Mouse (Mus musculus): ENCODE results near the gene Ccnl1. TPM values are rescaled to one million over a fixed set of nuclear protein-coding genes. Genes with fewer than 3 reads are reported as not detected.

Ccnl1 gene
- polyA plus RNA-seq, 1 experiment from 2014 or later = 107 TPM

DNA sequence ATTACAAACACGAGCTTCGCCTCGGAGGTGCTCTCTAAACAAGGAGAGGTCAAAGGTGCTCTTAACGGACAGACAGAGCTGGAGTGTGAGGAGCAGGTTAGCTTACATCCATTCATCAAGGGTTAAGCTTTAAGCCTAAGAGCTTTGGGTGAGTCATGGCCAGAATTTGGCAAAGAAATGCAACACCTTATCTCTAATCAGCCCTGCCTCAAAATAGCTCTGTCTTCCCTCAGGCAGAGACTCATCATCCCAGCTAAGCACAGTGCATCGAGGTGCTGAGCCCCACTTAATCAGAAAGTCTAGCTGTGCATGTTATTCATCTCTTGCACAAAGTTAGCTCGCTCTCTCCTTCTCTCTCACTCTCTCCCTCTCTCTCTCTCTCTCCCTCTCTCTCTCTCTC lies 53.3 kb downstream of the Ccnl1 start:
- H3K4me2 ChIP-seq = no peak overlapping the region
- H3K27ac ChIP-seq (ENCODE audit: low read depth, low read length) = no peak overlapping the region

DNA sequence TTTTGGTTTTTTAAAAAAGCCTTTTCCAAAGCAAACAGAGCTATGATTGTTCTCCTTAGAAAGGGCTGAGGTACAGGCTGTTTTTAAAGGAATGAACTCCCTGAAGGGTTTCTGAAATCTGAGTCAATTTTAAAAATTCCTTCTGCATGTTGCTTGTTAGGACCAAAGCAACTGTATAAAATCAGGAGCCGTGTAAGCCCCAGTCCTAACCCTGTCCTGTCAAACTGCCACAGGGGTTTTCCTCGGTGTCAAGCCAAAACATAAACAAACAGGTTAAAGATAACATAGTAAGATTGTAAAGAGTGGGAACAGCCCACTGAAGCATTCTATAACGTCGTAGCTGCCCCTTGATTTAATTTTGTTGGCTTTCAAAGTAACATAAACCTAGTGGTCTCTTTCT lies 53.9 kb downstream of the Ccnl1 start:
- no peak overlapping the region for H3K4me3 ChIP-seq (ENCODE audit: low read depth, low read length)
- H3K27me3 ChIP-seq (replicated peaks; ENCODE audit: control insufficient read depth, insufficient read depth, low read length) = no peaks in the 10 kb centered on the region
- no peaks in the 10 kb centered on the region for H3K9me3 ChIP-seq (ENCODE audit: control insufficient read depth, low read length)
- no peak for DNase-seq (ENCODE audit: low spot score)
- no peak overlapping the region for H3K9ac ChIP-seq (ENCODE audit: low read depth, low read length)
- ATAC-seq (replicated peaks; ENCODE audit: low FRiP score) = no peak
- H3K36me3 ChIP-seq (ENCODE audit: control insufficient read depth, insufficient read depth, low read length) = no peaks in the 10 kb centered on the region
- H3K4me1 ChIP-seq (replicated peaks; ENCODE audit: control insufficient read depth, insufficient read depth, low read length) = peaks cover 3% of the 10 kb centered on the region; the same call in 1 of the 2 replicates
- H3K27ac ChIP-seq (ENCODE audit: low read depth, low read length) = no peak overlapping the region; the same call in 1 of the 2 replicates
- WGBS = 19% methylated on average over 4 of the region's 4 CpGs
- no peak overlapping the region for H3K4me2 ChIP-seq

More for the DNA sequence above, 53.3 kb downstream of the Ccnl1 start:
- WGBS = 24% methylated on average over 6 of the region's 6 CpGs
- Histone ChIP-seq H3K9me3 (ENCODE audit: control insufficient read depth, low read length) (no peaks in the 10 kb centered on the region), H3K4me3 (ENCODE audit: low read depth, low read length) (no peak overlapping the region), H3K9ac (ENCODE audit: low read depth, low read length) (no peak overlapping the region), H3K36me3 (ENCODE audit: control insufficient read depth, insufficient read depth, low read length) (no peaks in the 10 kb centered on the region), H3K4me1 (replicated peaks; ENCODE audit: control insufficient read depth, insufficient read depth, low read length) (peaks cover 3% of the 10 kb centered on the region; the same call in 1 of the 2 replicates), H3K27me3 (replicated peaks; ENCODE audit: control insufficient read depth, insufficient read depth, low read length) (no peaks in the 10 kb centered on the region)
- ATAC-seq (replicated peaks; ENCODE audit: low FRiP score) = no peak
- DNase-seq (ENCODE audit: low spot score) = no peak

DNA sequence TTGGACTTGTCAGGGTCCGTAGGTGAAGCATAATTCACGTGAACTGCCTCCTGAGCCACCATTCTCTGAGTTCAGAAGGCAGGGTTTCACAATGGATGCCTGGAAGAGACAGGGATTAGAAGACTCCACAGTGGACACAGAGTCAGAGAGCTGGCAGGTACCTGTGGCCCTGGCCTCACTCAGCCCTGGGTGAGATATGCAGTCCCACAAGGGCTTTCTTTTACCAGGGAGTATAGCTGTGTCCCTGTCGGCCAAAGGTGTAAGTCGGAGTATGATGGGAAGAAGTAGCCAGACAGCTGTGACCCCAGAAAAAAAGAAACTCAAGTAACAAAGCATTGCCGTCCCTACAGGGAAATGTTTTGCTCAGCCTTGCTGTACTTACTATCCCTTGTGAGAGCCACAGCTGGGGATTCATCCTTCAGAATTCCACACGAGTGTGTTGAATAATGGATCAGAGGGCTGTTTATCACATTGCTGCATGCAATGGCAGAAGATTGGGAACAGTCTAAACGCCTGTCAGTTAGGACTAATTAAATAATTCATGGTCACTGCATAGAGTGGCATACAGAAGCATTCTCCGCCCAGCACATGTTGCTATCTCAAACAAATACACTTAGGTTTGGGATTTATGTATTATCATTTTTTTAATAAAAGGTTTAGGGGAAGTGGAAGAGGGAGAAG lies 59.3 kb downstream of the Ccnl1 start:
- ATAC-seq (replicated peaks; ENCODE audit: low FRiP score) = no peak
- Histone ChIP-seq H3K27ac (ENCODE audit: low read depth, low read length) (no peak overlapping the region), H3K4me2 (no peak overlapping the region), H3K36me3 (ENCODE audit: control insufficient read depth, insufficient read depth, low read length) (no peaks in the 10 kb centered on the region), H3K4me3 (ENCODE audit: low read depth, low read length) (no peak overlapping the region), H3K27me3 (replicated peaks; ENCODE audit: control insufficient read depth, insufficient read depth, low read length) (no peaks in the 10 kb centered on the region), H3K4me1 (replicated peaks; ENCODE audit: control insufficient read depth, insufficient read depth, low read length) (peaks cover 7% of the 10 kb centered on the region), H3K9ac (ENCODE audit: low read depth, low read length) (no peak overlapping the region), H3K9me3 (ENCODE audit: control insufficient read depth, low read length) (no peaks in the 10 kb centered on the region)
- DNase-seq (ENCODE audit: low spot score) = no peak
- WGBS = 70% methylated on average over 8 of the region's 8 CpGs

DNA sequence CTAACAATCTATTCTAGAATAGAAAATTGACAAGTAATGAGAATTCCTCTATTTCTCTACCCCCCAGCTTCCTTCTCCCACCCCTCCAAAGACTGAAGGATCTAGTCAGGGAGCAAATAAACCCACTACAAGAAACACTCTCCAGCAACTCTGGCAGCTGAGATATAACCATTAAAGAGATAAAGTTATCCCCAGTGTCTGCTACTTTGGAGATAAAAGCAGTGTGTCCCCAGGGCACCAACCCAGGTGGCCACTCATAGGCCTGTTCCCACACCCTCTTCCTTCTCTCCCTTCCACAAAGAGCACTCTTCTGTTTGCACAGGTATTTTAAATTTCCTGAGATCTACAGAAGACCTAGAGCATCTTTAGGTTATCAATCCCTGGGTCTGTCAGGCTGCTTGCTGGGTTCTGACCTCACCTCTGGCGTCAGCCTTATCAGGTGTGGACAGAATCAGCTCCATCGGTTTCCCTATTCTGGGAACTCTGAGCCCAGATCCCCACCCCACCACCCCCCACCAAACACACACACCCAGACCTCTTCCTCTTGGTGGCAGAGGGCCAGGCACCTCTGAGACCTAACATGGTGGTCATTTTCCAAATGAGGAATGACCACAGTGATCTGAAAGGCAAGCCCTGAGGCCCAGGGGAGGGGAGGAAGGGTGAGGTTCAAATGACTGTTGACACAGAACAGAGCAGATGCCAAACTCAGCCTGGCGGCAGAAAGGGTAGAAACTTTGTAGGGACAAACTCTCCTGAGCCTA lies 60.6 kb downstream of the Ccnl1 start:
- Histone ChIP-seq H3K9ac (ENCODE audit: low read depth, low read length) (no peak overlapping the region), H3K9me3 (ENCODE audit: control insufficient read depth, low read length) (0 out of 2 replicates have a peak, but pooled peaks cover 3% of the 10 kb centered on the region), H3K27ac (ENCODE audit: low read depth, low read length) (no peak overlapping the region), H3K36me3 (ENCODE audit: control insufficient read depth, insufficient read depth, low read length) (no peaks in the 10 kb centered on the region), H3K4me3 (ENCODE audit: low read depth, low read length) (no peak overlapping the region), H3K4me1 (replicated peaks; ENCODE audit: control insufficient read depth, insufficient read depth, low read length) (peaks cover 7% of the 10 kb centered on the region), H3K27me3 (replicated peaks; ENCODE audit: control insufficient read depth, insufficient read depth, low read length) (no peaks in the 10 kb centered on the region), H3K4me2 (peak overlapping the region; percentile 14; the same call in 1 of the 2 replicates)
- peak; percentile 79 for ATAC-seq (replicated peaks; ENCODE audit: low FRiP score)
- no peak for DNase-seq (ENCODE audit: low spot score)
- 11% methylated on average over 3 of the region's 3 CpGs for WGBS
